Mouse (Mus musculus) layer of hippocampus, adult 11-12 months (tissue): ENCODE measurements around the gene Blm.
"Not testable (repeated sequence)": the region's sequence is repeated elsewhere in the genome, so short reads cannot be mapped to it uniquely, and the experiment has no call there.

Experiments used
- DNase-seq: peaks from one replicate; pipeline ENCODE4 v3.0.0; 2022; ENCODE audit warnings: low spot score

The Blm gene

GRCm38 (mm10) chr7:80531087-80531486, 3.8 kb downstream of the Blm start:
- DNase-seq = no peak

DNA sequence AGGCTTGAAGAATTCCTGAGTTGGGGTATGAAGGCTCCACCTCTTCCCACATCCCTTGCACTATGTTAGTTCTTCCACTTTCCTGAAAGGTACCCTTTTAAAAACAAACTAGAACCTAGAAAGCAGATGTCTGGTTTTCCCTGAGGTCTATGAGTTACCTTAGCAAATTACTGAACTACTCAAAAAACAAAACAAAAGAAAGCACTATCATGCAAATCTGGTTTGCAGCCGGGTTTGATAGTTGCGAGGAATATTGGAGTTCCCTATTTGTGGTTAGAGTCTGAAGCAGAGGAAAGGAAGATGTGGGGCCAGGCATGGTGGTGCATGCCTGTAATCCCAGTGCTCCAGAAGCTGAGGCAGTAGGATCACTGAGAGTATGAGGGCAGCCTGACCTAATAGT, 4.3 kb downstream of the Blm start:
- DNase-seq = no peak

- DNase-seq = no peak
Measured at GRCm38 (mm10) chr7:80526698-80527097, 8.2 kb downstream of the Blm start.

DNA sequence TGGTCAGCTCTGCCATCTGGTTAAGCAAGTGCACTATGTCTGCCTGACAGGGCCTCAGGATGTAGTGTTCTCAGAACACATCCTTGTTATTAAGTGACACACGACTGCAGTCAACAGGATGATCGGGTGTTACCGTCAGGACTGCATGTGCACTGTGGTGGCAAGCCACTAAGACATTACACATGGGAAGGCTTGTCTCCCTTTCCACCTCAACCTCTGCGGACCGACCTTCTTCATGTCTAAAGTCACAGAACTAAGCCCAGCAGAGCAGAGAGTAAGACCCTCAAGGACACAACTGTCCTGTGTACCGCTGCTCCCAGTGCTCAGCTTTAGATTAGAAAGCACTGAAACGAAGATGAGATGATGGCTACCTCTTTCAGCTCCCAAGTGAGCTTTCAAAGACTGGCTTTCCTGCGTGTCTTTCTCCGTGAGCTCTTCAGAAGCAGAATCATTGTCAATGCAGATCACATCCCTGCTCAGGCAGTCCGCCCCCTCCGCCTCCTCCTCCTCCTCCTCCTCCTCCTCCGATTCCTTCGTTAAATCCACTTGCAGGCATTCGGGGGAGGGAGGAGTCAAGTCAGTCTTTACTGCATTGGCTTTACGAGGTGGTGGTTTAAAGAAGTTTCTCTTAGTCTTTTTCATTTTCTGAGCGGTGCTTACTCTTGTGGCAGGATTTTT, 22.4 kb downstream of the Blm start:
- DNase-seq = no peak

GRCm38 (mm10) chr7:80507697-80508096, 27.2 kb downstream of the Blm start:
- not testable (repeated sequence) for DNase-seq

DNA sequence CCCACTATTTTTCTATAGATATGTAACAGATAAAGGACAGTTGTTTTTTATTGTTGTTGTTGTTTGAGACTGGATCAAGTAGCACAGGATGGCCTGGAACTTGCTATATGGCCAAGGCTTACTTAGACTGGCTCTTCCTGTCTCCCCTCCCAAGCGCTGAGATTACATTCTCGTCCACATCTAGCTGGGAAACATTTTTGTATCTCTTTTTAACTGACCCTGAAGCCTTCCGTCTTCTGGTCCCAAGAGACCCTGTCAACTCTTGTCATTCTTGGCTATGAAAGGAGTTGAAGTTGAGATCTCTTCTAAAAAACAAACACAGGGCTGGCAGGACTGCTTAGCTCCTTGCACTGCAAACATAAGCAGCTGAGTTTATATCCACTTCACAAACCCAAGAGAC, 28.9 kb downstream of the Blm start:
- no peak for DNase-seq

GRCm38 (mm10) chr7:80504920-80505319, 30.0 kb downstream of the Blm start:
- no peak for DNase-seq

GRCm38 (mm10) chr7:80501006-80501405, 33.9 kb downstream of the Blm start:
- no peak for DNase-seq

DNA sequence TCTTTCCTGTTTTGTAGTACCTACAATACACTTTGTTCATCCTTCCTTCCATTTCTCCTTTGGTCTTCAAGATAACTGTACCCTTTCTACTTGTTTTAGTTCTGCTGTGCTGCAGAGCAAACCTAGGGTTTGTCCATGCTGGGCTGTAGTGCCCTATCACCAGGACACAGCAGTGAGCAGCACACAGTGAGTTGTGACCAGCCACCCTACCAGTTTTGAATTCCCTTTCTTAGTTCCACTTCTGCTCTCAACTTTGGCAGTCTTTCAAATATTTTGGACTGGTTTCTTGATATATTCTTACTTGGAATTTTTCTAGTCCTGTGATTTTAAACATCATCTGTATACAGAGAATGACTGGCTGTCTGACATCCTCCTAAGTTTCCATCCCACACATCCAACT, 34.8 kb downstream of the Blm start:
- DNase-seq = no peak

DNA sequence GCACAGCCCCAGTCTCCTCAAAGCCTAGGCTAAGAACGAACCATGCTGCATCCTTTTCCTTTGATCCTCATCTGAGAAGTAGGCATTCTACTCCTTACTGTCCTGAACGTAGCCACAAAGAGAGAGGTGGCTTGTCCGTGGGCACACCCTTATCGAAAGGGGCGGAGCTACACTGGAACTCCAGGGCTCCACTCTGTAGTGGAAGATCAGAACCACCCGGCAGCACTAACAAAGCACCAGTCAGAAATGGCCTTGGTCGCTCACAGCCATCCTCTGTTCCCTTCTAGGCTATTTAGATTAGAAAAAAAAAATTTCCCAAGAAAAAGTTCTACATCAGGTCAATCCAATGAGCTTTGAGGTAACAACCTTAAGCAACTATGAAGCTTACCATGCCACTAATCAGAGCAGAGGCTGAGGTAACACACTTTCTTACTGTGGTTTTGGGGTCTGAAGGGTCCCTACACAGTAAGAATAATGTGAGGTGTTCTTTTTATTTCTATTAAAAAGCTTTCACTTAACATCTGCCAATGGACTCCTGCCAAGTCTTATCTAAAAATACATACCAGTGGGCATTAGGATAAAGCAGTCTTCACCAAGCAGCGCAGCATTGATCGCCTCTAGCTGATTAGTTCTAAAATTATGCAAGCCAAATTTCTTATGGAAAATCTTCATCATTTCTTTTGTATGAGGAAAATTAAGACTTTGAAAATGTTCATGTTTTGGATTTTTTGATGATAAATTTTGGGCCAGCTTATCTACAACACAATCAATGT, 35.5 kb downstream of the Blm start:
- DNase-seq = no peak

DNA sequence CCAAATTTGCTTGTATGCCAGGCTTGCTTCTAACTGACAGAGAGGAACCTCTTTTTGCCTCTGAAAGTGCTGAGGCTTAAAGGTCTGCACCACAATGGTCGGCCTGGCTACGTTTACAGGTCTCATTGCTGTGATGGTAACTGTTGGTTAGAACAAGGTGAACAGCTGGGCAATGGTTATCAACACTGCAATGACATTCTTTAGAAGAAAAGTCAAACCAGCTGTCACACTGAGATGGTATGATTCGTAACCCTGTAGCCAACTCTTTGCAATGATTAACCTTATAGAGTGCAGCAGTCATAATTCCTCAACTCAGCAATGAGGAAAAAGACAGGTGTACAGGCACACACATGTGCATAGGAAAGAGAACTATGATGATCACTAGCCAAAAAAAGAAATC, 38.3 kb downstream of the Blm start:
- DNase-seq = no peak

DNA sequence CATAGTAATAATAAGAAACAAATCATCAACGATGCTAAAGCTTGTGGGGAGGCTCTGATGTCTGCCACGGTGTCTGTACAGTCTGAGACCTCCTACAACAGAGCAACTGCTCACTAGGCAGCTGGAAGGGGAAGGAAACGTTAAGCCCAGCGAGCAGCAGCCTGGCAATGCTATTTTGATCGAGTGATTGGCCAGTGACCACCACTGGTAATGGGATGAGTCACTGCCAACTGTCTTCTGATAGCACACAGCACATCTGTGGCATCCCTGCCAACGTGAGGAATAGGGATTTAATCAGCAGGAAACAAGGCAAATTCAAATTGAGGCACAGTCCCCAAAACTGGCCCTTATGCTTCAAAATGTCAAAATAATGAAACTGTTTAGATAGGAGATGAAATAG, 39.7 kb downstream of the Blm start:
- peak; percentile 34 for DNase-seq

- no peak for DNase-seq
Measured at GRCm38 (mm10) chr7:80491995-80492394, 42.9 kb downstream of the Blm start.

DNA sequence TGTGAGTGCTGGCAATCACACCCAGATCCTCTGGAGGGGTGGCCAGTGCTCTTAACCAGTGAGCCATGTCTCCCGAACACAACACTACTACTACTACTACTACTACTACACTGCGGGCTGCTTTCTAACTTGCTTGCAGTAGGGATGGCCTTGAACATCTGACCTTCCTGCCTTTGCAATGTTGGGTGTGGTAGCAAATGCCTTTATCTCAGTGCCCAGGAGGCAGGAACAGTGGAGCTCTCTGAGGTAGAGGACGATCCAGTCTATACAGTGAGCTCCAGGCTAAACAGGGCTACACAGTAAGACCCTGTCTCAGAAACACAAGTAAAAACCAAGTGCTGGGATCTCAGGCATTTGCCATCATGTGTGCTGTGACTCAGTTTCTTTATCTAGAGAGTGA, 43.8 kb downstream of the Blm start:
- no peak for DNase-seq

- DNase-seq = no peak
Measured at GRCm38 (mm10) chr7:80490351-80490750, 44.6 kb downstream of the Blm start.

- no peak for DNase-seq
Measured at GRCm38 (mm10) chr7:80489445-80489844, 45.5 kb downstream of the Blm start.

DNA sequence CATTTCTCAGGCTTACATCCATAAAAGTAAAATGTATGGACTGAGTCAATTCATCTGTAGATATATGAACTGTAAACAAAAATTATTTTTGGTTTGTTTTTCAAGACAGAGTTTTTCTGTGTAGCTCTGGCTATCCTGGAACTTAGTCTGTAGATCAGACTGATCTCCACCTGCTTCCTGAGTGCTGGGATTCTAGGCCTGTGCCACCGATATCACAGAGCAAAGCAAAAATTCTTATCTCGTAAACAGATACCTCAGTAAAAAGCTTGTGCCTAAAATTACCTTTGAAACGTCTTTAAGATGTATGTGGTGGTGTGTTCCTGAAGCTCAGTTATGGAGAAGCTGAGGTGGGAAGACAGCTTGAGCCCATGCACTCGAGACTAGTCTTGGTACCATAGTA, 47.7 kb downstream of the Blm start:
- DNase-seq = no peak

- no peak for DNase-seq
Measured at GRCm38 (mm10) chr7:80480097-80480496, 54.8 kb downstream of the Blm start.

DNA sequence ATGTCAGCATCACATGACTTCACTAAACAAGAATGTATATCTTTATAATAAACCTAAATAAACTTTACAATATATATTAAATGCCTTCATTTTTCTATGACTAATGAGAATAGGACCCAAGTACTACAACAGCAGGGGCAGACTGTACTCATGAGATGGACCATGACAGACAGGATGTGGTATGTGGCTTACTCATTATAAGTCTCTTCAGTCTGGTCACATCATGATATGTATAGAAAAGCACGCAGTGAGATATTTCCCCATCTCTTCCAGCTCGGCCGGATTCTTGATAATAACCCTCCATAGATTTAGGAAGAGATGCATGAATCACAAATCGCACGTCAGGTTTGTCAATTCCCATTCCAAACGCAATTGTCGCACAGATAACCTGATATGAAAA, 61.1 kb downstream of the Blm start:
- DNase-seq = no peak

DNA sequence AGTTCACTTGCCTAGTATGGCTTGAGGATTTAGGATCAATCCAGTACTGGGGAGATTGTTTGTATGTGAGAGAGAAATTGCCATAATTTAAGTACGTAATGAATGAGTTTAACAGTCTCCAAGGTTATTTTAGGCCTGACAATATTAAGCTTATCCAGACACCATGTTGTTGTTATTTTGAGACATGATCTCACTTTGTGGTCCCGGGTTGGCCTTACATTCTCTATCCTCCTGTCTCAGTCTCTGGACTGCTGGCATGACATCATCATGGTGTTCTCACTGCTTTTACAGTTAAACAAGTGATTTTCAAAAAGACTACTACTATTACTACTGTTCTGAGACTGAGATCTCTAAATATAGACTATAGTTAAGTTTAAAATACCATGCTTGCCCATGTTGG, 66.1 kb downstream of the Blm start:
- no peak for DNase-seq

DNA sequence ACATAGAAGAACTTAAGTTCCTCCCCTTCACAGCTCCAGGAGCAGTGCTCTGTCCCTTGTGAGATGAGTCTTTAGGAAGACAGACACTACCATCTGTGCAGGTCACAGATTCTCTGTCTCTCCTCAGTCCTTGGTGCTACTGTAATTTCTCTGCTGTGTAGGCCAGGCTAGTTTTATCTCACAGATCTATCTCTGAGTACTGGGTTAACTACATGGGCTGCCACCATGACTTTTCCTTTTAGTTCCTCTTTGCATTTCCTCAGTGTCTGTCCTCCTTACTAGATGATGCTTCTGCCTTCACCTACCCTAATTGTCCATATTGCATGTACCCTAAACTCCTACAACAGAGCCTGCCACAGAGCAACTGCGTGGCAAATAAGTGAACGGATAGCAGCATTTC, 67.6 kb downstream of the Blm start:
- no peak for DNase-seq

DNA sequence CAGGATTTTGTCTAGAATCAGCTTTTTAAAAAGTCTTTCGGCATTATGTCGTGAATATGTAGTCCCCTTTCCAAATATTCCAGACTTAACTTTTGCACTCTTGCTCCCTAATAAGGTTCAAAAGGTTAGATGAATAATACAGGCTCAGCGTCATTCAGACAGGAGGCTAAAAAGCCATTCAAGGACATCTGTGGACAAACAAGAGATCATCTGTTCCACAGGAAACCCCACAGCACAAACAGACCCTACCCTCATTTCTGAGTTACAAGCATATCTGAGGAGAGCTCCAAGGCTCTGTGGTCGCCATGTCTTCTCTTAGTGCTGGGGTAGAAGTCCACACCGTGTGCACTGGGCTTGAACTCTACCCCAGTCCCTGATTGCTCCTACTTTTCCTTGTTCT, 70.1 kb downstream of the Blm start:
- no peak for DNase-seq

GRCm38 (mm10) chr7:80461891-80462290, 73.0 kb downstream of the Blm start:
- DNase-seq = no peak

DNA sequence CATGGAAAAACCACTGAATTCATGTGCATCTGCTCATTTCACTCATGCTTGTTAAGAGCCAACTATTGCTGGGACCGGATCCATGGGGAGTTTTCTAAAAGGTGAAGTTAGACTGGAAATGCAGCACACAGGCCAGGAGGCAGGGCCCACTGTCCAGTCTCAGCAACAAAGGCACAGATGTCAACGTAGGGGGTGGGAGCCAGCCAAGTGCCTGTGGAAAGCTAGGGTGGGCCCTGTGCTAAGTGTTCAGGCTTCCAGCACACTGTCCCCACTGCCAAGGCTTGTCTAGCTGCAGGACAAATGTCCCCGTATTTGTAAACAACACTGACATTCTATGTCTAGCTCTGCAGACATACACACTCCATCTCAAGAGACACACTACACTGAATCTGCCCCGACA, 74.0 kb downstream of the Blm start:
- no peak for DNase-seq
